Mouse (Mus musculus): ENCODE data around the gene BC017158.
"Not testable (repeated sequence)": the region's sequence is repeated elsewhere in the genome, so short reads cannot be mapped to it uniquely, and the experiment has no call there.

The BC017158 gene

DNA sequence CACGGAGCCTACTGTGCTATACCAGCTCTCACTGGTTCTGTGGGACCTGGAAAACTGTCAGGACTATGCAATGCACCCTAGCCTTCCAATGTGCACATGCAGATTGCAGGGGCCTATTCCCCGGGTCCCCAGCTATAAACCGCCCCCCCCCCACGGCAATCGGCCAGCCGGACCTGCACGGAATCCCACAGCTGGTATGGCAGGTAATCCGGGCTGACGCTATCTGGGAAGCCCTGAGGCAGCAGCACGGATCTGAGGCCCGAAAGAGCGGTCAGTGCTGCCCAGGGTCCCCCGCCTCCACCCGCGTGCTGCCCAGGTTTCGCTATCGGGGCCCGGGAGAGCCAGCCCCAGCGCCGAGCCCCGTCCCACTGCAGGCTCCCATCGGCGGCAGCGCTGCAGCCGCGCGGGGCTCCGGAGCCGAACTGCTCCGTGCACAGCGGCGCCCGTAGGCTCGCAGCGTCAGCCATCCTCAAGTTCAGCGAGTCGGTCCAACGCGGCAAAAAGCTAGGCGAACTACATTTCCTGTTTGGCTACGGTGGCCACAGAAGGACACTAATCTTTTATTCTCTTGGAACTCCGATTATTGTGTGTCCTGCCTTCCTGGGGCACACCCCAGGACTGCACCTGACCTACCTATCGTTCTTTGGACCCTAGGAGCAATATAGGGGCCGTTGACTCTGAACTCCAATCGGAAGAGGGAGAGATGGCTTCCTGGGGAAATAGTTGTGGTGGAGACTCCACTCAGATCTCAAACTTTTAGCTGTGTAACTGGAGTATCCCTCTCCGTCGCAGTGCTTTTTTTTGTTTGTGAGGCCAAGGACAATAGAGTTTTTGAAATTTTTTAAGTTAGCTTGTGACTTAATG is at the start of gene BC017158:
TSS of gene BC017158 (minus strand) at position 554 of the 864 bp plus-strand sequence.
- peak; percentile 72 to 88 for DNase-seq

- no peak for DNase-seq
Observed at GRCm38 (mm10) chr7:128346991-128347390, 49.0 kb upstream of the BC017158 start.

GRCm38 (mm10) chr7:128346522-128346921 is 48.6 kb upstream of the BC017158 start:
- no peak for DNase-seq

- no peak for DNase-seq
Observed at GRCm38 (mm10) chr7:128345691-128346090, 47.7 kb upstream of the BC017158 start.

GRCm38 (mm10) chr7:128344928-128345653 is 47.1 kb upstream of the BC017158 start:
- DNase-seq = peak; percentile 84 to 88

DNA sequence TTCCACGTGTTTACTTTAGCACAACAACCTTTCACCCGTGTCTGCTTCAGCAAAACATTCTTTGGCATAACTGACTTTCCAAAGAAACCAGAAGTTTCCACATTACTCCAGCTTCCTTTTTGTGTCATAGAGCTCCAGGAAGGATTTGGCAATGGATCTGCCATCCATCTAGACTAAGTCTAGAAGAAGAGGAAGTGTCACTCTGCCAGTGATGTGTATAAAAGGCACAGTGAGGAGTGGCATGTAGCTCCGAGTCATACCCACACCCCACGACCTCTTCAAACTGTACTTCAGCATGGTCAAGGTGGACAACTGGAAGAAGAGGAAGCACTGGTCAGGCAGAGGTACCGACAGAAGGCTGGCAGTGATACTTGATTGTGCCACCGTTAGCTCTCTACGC is 46.5 kb upstream of the BC017158 start:
- DNase-seq = no peak

- not testable (repeated sequence) for DNase-seq
Observed at GRCm38 (mm10) chr7:128342691-128343090, 44.7 kb upstream of the BC017158 start.

DNA sequence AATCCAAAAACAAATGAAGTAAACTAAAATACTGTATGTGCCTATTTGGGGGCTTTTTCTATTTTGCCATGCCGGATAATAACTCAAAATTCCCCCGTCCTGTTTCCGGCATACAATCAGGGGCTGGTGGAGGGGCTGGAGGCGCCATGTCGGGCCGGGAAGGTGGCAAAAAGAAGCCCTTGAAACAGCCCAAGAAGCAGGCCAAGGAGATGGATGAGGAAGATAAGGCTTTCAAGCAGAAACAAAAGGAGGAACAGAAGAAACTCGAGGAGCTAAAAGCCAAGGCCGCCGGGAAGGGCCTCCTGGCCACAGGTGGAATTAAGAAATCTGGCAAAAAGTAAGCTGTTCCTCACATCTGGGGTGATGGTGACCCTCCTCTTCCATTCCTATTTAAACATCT is 42.4 kb upstream of the BC017158 start:
- DNase-seq = not testable (repeated sequence)

DNA sequence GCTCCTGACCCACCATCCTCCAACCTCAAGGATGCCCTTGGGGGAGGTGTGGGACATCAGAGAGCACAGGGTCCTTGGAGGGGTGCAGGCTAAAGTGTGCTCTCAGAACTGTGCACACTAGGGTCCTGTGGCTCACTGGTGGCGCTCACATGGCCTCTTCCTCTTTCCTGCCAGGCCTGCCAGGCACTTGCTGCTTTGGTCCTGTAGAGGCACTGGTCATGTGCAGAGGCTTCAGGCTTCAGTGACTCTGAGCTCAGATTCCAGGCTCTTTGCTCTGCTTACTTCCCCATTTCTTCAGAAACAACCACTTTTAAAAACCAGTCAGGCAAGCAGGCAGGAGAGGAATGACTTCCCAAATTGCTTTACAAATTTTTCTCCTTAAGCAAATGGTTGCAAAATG is 34.9 kb upstream of the BC017158 start:
- DNase-seq = no peak

DNA sequence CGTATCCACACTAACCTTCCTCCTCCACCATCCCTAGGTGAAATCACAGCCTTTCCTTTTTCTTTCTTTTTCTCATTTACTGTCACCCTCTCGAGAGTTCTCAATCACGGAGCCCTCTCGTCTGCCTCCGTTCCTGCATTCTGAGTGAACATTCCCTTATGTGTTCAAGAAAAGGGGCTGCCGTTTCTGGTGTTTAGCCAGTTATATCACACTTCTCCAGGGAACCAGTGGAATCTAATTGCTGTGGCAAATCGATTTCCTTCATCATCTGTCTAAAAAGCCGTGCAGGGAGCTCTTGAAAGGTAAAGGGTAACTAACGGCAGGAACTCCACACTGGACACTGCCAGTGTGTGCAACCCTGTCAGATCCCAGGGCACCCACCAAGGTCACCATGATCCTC is 33.0 kb upstream of the BC017158 start:
- DNase-seq = no peak

DNA sequence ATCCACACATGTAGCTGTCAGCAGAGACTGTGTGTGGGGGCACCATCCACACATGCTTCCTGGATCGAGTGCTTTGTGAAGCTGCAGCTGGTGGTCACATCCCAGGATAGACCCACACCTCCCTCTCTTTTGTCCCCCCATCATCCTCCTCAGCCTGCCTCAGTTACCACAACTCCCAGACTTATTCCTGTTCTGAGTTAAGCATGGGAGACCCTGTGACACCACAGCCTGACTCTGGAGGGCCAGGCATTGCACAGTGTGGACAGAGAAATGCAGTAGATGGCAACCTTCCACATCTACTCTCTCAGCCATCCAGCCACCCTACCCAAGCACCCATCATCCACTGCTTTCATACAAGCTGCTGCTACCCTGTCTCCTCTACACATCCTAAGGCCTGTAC is 27.0 kb upstream of the BC017158 start:
- no peak for DNase-seq

DNA sequence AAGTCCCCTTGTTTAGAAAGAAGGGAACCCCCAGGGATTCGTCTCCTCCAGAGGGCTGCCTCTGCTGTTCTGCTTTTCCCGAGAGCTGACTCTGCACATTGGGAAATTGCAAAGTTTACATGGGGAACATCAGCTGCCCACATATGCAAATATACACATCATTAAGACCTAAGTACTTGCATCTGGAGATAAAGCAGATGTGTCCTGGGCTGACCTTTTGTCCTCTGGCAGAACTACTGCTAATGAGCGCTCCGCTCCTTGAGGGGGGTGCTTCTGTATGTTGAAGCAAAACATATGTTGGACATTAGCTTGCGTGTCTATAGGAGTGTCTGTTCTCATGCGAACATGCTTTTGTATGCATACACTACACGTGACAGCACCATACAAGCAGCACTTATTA is 23.3 kb upstream of the BC017158 start:
- DNase-seq = no peak

- no peak for DNase-seq
Observed at GRCm38 (mm10) chr7:128320219-128320816, 22.3 kb upstream of the BC017158 start.

DNA sequence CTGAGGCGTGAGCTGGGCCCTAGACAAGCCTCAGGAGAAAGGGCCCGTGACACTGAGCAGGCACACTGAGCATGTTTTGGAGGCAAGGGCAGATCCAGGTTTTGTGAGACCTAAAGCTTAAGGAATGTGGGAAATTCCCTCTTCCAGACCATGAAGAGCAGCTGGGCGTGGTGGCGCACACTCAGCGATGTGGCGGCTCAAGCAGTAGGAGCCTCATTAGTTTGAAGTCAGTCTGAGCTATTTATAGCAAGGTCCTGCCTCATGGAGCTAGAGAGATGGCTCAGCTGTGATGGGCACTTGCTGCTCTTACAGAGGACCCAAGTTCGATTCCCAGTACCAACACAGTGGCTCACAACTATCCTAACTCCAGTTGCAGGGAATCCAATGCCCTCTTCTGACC is 21.2 kb upstream of the BC017158 start:
- DNase-seq = no peak

DNA sequence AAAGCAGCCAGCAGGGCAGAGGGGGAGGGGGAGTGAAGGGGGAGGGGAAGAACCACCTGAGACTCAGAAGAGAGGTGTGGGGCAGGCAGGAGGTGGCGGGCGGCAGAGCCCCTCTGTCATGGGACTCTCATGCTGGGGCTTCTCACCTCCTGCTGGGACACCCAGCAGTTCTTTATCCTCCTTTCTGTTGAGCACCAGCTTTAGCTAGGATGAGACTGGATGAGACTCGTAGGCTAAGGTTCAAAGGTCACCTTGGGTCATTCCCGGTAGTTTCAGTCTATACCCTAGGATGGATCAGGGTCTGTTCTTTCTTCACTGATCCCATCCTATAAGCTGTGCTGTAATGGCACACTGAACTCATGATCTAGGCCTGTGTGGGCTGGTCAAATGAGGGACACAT is 19.0 kb upstream of the BC017158 start:
- no peak for DNase-seq

GRCm38 (mm10) chr7:128314491-128314890 is 16.5 kb upstream of the BC017158 start:
- no peak for DNase-seq

DNA sequence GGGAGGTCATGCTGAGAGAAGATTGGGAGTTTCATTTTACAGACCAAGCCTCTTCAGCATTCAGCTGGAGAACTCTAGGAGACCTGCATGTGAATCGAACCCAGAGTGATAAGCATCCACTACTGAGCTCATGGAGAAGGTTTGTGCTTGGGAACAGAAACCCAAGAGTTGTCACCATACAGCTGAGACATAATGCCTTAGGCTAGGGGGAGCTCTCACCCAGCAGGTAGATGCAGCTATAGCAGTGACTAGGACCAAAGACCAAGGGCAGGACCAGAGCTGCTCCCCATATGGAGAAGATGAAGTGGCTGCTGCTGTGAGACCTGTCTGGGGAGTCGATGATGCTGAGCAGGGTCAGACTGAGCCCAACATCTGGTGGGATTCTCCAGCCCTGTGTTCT is 15.6 kb upstream of the BC017158 start:
- DNase-seq = no peak

DNA sequence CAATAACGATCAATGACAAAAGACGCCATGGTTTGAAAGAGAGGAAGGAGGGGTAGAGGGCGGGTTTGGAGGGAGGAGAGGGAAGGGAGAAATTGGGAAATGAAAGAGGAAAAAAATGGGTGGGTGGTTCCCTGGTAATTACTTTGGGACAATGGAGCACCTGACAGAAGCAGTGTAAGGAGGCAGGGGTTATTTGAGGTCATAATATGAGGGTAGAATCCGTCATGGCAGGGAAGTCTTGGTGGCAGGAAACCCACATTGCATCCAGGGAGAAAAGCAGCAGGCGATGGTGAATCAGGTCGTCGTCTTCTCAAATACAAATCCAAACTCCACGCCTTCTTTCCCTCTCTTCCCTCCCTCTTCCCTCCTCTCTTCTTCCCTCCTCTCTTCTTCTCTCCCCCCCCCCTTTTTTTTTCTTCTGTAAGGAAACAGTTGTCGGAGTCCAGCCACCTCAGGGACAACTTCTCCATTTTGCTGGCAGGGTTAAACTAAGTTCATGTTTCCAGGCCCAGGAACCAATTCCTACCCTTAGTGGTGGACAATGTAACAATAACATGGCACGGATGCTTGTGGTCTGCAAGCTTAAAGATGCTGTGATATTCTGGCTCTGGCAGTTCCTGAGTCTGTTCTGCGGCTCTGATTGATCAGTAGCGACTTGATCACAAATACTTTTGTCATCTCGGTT is 14.5 kb upstream of the BC017158 start:
- no peak for DNase-seq

GRCm38 (mm10) chr7:128311811-128312210 is 13.8 kb upstream of the BC017158 start:
- DNase-seq = no peak

- no peak for DNase-seq
Observed at GRCm38 (mm10) chr7:128311263-128311662, 13.3 kb upstream of the BC017158 start.

GRCm38 (mm10) chr7:128310229-128310688 is 12.3 kb upstream of the BC017158 start:
- DNase-seq = no peak

DNA sequence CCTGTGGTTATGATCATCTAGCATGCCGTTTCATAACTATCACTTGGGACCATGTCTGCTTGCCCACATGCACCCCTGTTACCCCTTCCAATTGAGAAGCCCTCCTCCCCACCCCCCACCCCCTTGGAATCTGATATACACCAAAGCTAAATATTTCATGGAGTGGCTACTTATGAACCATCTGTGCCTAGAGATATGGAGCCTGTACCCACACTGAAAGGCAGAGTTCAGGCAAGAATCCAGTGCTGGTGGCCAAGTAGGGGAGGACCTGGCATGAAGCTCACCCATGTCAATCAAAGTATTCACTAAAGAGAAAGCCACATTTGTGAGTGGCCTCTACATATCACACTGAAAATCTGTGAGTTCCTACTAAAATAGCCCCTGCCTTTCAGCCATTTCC is 11.8 kb upstream of the BC017158 start:
- no peak for DNase-seq

GRCm38 (mm10) chr7:128309216-128309615 is 11.2 kb upstream of the BC017158 start:
- DNase-seq = no peak
